Mouse (Mus musculus) layer of hippocampus, postnatal 14 days (tissue): ENCODE data around the gene E130116L18Rik. TPM values are rescaled to one million over a fixed set of nuclear protein-coding genes. Genes with fewer than 3 reads are reported as not detected.
A peak's percentile ranks its signal among the peaks of the same experiment; 100 is the strongest.
"Not testable (repeated sequence)": the region's sequence is repeated elsewhere in the genome, so short reads cannot be mapped to it uniquely, and the experiment has no call there.

Experiments
- DNase-seq, 2 experiments: peaks; one replicate each; pipeline ENCODE4 v3.0.0; 2021 to 2022; ENCODE audit warnings: low spot score in 2 of 2, mixed read lengths in 1 of 2
- long read RNA-seq, 2 experiments: library from polyadenylated mRNA; stranded (forward); transcript quantifications; one replicate each; pipeline ENCODE4 v2.0.0; 2021
- total RNA-seq, 2 experiments: library from RNA; stranded (reverse); gene quantifications; 2 replicates each; pipeline ENCODE4 v1.2.3; 2021

The E130116L18Rik gene
- not detected for total RNA-seq
- long read RNA-seq, experiment 1: 0 reads
- long read RNA-seq, experiment 2: 0 reads

DNA sequence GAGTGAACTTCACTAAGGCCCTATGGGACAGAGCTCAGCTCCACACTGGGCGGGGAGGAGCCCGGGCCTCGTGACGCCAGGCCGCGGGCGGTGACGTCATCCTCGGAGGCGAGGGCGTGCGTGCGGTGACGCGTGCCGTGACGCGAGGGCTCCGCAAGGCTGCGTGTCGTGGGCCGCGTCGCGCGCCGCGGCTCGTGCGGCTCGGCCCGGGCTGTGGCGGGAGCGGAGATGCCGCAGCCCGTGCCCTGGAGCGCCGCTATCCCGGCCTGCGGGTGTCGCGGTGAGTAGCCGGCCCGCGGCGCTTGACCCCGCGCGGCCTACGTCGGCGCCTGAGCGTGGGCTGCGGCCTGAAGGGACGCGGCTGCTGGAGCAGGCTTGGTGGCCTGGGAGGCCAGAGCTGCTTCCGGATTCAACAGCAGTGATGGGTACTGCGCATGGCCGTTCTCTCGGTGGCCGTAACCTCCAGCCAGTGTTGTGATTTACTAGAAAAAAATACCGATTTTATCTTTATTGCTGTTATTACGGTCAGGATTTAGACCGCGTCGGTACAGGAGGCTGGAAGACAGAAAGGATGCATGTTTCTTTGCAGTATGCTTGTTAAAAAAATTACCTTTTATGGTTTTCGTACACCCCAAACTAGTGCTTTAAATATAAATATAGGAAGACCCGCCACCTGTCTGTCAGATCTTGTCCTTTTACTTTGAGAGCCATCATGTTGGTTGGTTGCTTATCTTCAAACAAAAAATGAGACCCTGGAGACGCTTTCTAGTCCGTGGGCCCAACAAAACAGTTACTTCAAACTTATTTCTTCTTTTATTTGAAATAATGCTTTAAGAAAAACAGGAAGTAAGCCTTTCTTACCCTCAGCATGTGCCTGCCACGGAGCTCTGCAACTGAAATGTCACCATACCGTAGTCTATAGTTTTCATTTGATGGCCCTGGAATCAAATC, at the start of gene E130116L18Rik:
Gene E130116L18Rik (minus strand): TSS at position 402 of the 951 bp plus-strand sequence.
- DNase-seq: peak; percentile 89

- DNase-seq: no peak
Observed at GRCm38 (mm10) chr5:25268258-25268888, 45.4 kb upstream of the E130116L18Rik start.

- DNase-seq: no peak
Observed at GRCm38 (mm10) chr5:25262266-25262665, 39.3 kb upstream of the E130116L18Rik start.

GRCm38 (mm10) chr5:25261452-25261851, 38.5 kb upstream of the E130116L18Rik start:
- no peak for DNase-seq

GRCm38 (mm10) chr5:25256686-25257085, 33.7 kb upstream of the E130116L18Rik start:
- DNase-seq: no peak

DNA sequence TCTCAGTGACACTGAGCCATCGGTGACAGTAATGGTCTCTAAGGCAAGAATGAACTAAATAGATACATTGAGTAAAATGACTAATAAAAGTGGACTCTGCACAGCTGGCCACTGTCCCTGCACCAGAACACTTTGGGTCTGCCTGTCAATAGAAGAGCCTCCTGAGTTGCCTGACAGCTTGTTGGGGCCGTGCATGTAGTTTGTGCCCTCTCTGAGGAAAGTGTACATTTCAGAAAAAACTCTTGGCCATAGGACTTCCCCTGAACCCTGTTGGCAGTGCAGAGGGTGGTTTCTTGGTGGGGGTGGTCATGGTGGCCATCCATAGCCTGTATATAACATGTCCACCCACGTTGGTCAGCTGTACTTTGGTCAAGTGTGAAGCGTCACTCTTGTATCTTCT, 31.5 kb upstream of the E130116L18Rik start:
- no peak for DNase-seq

DNA sequence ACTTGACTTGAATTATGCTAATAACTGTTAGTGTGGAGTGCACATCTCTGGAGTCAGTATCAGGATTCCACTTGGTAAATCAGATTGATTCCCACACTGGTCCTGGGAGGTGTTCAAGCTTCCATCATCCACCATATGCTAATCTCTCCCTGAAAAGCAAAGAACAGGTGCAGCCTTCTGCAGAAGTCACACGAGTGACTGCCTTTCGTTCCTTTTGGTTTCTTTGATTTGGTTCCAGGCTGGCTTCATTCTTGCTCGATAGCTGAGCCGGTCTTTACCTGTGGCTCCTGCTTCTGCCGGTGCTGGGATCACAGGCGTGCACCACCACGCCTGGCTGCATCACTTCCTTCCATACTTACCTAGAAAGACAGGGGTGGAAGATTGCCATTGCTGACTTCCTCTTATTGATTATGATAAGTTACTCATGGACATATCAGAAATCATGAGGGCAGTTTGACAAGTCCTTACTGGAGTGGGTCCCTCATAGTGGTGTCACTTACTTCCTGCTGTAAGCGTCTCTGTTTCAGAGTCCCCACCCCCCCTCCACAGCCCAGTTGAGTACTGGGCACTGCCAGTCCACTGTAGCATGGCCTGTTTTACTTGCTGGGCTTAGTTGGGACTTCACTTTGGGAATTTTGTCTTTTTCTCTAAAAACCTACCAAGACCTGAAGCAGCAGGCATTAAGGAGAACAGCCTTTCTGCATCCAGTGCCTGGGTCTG, 30.0 kb upstream of the E130116L18Rik start:
- DNase-seq: no peak

DNA sequence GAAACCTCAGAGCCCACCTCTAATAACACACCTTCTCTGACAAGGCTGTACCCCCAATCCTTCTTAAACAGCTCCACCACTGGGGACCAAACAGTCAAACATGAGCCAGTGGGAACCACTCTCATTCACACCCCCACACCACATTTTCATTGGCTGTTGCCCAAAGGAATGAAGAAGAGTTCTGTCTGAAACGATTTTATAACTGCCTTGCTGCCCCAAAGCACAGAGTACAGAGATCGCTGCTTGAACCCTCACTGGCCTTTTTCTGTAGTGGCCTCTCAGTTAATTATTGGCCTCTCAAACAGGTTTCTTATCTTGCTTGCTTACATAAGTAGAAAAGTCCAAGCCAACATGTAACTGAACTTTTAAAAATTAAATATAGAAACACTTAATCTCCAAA, 29.5 kb upstream of the E130116L18Rik start:
- no peak for DNase-seq

DNA sequence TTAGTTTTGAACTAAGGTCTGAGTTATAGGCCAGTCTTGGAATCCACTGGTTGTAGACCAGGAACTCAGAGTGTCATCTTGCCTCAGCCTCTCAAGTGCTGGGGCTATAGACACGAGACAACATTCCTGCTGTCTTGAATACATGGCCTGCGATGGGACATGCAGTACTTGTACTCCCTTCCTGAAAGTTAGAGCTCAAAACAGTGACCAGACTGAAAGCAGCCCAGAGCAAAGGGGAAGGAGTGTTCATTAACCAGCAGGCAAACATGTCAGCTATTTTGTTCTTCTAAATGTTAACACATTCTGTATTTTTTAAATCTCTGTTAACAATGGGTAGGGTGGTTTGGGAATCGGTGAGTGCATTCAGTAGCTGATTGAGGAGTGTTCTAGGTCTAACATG, 24.1 kb upstream of the E130116L18Rik start:
- DNase-seq: no peak

DNA sequence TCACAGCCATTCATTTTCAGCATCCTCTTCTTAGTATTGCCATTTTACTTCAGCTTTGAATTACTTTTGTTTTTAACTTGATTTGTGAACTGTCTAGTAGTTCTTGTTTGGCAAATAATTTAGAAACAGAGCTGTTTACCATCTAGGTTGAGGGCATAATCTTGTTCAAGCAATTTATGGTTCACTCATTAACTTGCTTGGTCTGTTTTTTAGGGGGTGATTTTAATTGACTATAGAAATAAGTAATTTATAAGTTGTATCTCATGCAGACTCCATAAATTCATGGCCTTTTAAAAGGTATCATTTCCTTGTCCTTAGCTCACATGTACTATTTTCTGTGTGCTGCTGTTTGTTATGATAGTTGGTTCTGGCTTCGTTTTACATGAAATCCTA, 23.5 kb upstream of the E130116L18Rik start:
- DNase-seq: no peak

GRCm38 (mm10) chr5:25245806-25246472, 23.0 kb upstream of the E130116L18Rik start:
- no peak for DNase-seq

DNA sequence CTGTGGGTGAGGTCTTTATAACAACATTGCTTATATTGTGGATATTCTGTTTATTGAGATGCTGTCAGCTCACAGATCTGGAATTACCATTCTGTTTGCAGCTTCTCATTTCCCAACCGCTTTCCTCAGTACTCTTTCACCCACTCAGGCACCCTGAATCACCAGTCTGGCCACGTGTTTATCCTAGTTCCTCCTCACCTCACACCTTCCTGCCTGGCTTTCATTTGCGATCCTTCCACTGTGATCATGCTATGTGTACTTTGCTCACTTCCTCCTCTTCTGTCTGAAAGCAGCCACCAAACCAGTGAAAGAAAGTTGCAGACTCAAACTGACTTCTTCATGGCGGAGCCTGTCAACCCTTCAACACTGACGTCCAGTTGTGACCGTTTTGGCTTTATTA, 20.1 kb upstream of the E130116L18Rik start:
- DNase-seq: no peak

GRCm38 (mm10) chr5:25224377-25224776, 1.4 kb upstream of the E130116L18Rik start:
- DNase-seq: not testable (repeated sequence)

GRCm38 (mm10) chr5:25221604-25222003, 1.3 kb downstream of the E130116L18Rik start, which contains the start of gene Galnt11:
TSS of gene Galnt11 (plus strand) at chr5:25221904.
- no peak for DNase-seq

GRCm38 (mm10) chr5:25215006-25215405, 7.9 kb downstream of the E130116L18Rik start:
- no peak for DNase-seq

DNA sequence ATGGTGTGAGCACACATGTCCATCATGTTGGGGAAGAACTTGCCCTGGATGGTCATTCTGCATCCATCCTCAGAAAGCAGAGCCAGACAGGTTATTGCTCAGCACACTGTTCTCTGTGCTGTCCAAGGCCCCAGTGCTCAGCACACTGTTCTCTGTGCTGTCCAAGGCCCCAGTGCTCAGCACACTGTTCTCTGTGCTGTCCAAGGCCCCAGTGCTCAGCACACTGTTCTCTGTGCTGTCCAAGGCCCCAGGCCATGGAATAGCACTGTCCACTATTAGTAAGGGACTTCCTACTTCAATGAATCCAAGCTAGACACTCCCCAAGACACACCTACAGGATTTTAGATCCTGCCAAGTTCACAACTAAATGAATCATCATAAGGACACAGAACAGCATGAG, 9.7 kb downstream of the E130116L18Rik start:
- DNase-seq: not testable (repeated sequence)

DNA sequence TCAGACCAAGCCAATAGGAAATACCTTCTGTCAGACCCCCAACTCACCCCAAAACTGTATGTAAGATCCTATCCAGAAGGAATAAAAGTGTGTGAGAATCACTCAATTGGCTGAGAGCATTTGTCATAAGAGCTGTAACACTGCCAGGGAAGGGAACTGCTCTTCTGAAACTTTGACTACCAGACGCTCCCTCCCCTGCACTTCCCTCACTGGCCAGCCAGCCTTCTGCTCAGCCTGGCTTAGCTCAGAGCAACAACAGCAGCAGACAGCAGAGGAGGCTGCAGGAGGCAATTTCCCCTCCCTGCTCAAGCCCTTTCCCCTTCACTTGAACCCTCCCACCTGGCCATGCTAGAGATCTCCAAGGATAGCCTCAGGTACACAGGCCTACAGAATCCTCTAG, 11.1 kb downstream of the E130116L18Rik start:
- DNase-seq: no peak

DNA sequence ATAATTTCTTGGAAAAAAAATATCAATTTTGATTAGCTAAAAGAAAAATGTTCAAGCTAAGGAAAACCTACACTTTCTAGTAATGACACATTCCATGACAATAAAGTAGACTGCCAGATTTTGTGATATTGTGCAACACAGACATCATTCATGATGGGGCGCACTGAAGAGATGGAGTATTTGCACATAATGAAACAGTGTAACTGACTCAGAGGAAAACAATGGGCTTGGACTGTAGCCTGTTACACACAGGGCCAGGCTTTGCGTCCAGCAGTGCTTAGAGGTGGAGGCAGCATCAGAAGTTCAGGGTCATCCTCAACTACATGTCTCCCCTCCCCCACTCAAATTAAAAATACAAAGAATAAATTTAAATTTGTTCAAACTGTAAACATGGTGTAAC, 32.4 kb downstream of the E130116L18Rik start:
- no peak for DNase-seq

DNA sequence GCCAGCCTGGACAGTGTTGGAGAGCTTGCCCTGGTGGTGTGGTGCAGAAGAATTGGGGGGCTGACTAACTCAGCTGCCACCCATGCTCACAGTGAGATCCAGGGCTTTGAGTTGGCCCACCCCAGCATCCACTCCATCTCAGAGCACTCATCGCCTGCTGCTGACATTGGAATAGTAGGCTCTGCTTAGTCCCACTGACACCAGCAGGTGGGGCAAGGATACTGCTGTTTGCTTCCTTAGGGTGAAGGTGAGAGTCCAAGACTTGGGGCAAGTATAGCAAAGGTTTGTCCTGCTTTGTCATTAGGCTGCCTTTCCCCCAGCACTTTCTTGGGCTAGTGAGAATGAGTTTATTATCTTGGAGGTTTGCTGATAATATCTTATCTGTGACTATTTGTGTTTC, 34.2 kb downstream of the E130116L18Rik start:
- DNase-seq: no peak

DNA sequence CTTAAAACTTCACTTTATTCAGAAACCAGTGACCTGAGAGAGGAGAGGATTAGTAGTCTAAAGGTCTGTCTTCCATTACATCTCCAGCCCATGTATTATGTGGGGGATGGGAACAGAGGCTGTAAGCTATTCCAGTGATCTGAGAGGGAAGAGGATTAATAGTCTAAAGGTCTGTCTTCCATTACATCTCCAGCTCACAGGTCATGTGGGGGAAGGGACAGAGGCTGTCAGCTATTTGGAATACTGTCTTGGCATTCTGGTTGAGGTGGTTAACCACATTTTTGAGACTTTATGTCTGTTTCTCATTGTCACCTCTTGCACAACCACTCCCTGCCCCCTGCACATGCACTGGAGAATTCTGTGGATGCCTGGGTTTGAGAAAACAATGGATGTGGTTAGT, 35.2 kb downstream of the E130116L18Rik start:
- DNase-seq: no peak

GRCm38 (mm10) chr5:25184594-25184993, 38.4 kb downstream of the E130116L18Rik start:
- no peak for DNase-seq
